Mouse (Mus musculus): ENCODE measurements at regions not wholly inside any gene's neighbourhood (a gene's known extent, or its start where the extent isn't known, plus 50 kb on each side); places are given as distances from the start of the nearest gene placed in this dataset.
A peak's percentile ranks its signal among the peaks of the same experiment; 100 is the strongest.

DNA sequence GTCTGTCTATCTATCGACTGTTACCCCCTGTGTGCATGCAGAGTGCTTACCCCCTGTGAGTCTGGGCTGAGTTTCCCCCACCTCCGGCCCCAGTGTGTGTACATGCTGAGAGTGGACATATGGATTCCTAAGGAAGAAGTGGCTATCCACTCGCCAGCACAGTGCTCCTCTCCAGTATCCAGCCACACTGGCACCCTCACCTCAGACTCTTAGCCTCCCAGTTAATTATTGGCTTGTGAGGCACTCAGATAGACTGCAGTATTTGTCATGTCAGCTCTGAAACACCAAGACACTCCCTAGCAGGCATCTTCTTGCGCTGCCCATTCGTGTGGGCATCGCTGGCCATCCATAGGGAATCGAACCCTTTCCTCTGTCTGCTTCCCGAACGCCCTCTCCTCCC lies 189.0 kb upstream of the Runx1 start:
- WGBS, result 90% methylated on average over 9 of the region's 9 CpGs
- Histone ChIP-seq H3K4me3 (ENCODE audit: low read depth, low read length) (no peak overlapping the region), H3K36me3 (replicated peaks; ENCODE audit: control insufficient read depth, insufficient read depth, low read depth, low read length) (no peaks in the 10 kb centered on the region), H3K27ac (replicated peaks; ENCODE audit: low read depth, low read length) (no peak overlapping the region), H3K4me2 (ENCODE audit: low read depth, low read length) (no peak overlapping the region), H3K4me1 (ENCODE audit: control insufficient read depth, insufficient read depth, low read length) (no peaks in the 10 kb centered on the region), H3K9ac (replicated peaks; ENCODE audit: low read length) (no peak overlapping the region), H3K9me3 (replicated peaks; ENCODE audit: control insufficient read depth, low read length) (no peaks in the 10 kb centered on the region), H3K27me3 (ENCODE audit: control insufficient read depth, insufficient read depth, low read length) (no peaks in the 10 kb centered on the region)
- ATAC-seq (replicated peaks; ENCODE audit: insufficient number of reproducible peaks, low FRiP score, low TSS enrichment, low read depth) (no peak), DNase-seq (ENCODE audit: low spot score) (no peak)

DNA sequence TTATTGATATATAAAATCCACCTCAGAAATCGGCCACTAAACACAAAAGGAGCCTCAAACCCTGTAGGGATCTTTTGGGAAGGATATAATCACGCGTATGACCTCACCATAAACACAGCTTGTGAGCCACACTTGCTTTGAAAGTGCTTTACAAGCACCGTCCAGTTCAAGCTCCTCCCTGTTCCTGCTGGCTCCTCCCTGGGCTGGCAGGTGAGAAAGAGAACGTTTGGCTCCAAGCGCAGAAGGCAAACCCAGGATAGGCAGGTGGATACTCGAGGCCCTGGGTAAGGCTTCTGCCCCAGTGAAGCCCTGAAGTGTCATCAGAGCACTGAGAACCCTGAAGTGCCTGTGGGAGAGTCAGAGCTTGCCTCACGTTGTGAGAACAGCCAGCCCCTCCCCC lies 187.9 kb upstream of the Runx1 start:
- 52% methylated on average over 8 of the region's 8 CpGs for WGBS
- Histone ChIP-seq H3K27ac (replicated peaks; ENCODE audit: low read depth, low read length) (no peak overlapping the region), H3K9me3 (replicated peaks; ENCODE audit: control insufficient read depth, low read length) (no peaks in the 10 kb centered on the region), H3K27me3 (ENCODE audit: control insufficient read depth, insufficient read depth, low read length) (no peaks in the 10 kb centered on the region), H3K9ac (replicated peaks; ENCODE audit: low read length) (no peak overlapping the region), H3K4me2 (ENCODE audit: low read depth, low read length) (no peak overlapping the region), H3K36me3 (replicated peaks; ENCODE audit: control insufficient read depth, insufficient read depth, low read depth, low read length) (no peaks in the 10 kb centered on the region), H3K4me3 (ENCODE audit: low read depth, low read length) (no peak overlapping the region), H3K4me1 (ENCODE audit: control insufficient read depth, insufficient read depth, low read length) (no peaks in the 10 kb centered on the region)
- DNase-seq (ENCODE audit: low spot score) (no peak), ATAC-seq (replicated peaks; ENCODE audit: insufficient number of reproducible peaks, low FRiP score, low TSS enrichment, low read depth) (no peak)

DNA sequence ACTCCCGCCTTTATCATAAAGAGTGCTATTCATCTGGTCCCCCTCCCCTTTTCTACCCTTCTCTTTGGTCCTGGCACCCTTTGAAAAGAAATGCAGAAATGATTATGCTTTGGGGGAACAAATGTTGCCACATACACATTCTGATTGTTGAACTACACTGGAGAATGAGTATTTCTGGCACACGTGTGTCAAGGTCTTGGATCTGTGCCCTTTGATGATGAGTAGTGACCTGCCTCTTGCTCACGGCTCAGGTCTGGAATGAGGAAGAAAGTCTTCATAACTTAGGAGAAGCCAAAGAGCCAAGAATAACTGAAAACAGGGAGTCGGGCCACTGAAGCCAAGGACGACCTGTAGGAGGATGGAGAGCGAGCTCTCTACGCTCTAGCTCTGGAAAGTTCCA lies 187.3 kb upstream of the Runx1 start:
- Histone ChIP-seq H3K4me3 (ENCODE audit: low read depth, low read length) (no peak overlapping the region), H3K9me3 (replicated peaks; ENCODE audit: control insufficient read depth, low read length) (no peaks in the 10 kb centered on the region), H3K4me2 (ENCODE audit: low read depth, low read length) (no peak overlapping the region), H3K27ac (replicated peaks; ENCODE audit: low read depth, low read length) (no peak overlapping the region), H3K27me3 (ENCODE audit: control insufficient read depth, insufficient read depth, low read length) (no peaks in the 10 kb centered on the region), H3K36me3 (replicated peaks; ENCODE audit: control insufficient read depth, insufficient read depth, low read depth, low read length) (no peaks in the 10 kb centered on the region), H3K4me1 (ENCODE audit: control insufficient read depth, insufficient read depth, low read length) (no peaks in the 10 kb centered on the region), H3K9ac (replicated peaks; ENCODE audit: low read length) (no peak overlapping the region)
- WGBS, result 84% methylated on average over 7 of the region's 7 CpGs
- no peak for ATAC-seq (replicated peaks; ENCODE audit: insufficient number of reproducible peaks, low FRiP score, low TSS enrichment, low read depth)
- no peak for DNase-seq (ENCODE audit: low spot score)

DNA sequence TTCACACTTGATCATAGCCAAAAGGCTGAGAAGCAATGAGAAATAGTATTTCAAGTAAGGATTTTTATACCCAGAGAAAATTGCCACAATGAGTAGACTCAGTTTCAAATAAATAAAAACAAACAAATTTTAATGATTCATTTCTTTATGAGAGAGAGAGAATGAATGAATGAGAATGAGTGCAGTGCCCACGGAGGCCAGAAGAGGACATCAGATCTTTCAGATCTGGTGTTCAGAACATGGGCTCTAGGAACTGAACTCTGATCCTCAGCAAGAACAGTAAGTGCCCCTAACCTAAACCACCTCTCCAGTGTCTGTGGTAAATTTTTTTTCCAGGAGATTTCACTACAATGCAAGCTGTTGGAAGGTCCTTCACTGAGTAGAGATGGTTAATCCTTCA lies 185.5 kb upstream of the Runx1 start:
- no peaks in the 10 kb centered on the region for H3K27me3 ChIP-seq (ENCODE audit: control insufficient read depth, insufficient read depth, low read length)
- H3K36me3 ChIP-seq (replicated peaks; ENCODE audit: control insufficient read depth, insufficient read depth, low read depth, low read length), result no peaks in the 10 kb centered on the region
- H3K9me3 ChIP-seq (replicated peaks; ENCODE audit: control insufficient read depth, low read length), result no peaks in the 10 kb centered on the region
- DNase-seq (ENCODE audit: low spot score) (no peak), ATAC-seq (replicated peaks; ENCODE audit: insufficient number of reproducible peaks, low FRiP score, low TSS enrichment, low read depth) (no peak)
- no peak overlapping the region for H3K4me2 ChIP-seq (ENCODE audit: low read depth, low read length)
- no peaks in the 10 kb centered on the region for H3K4me1 ChIP-seq (ENCODE audit: control insufficient read depth, insufficient read depth, low read length)
- H3K9ac ChIP-seq (replicated peaks; ENCODE audit: low read length), result no peak overlapping the region
- WGBS, result 91% methylated on average over 1 of the region's 1 CpGs
- H3K27ac ChIP-seq (replicated peaks; ENCODE audit: low read depth, low read length), result no peak overlapping the region
- no peak overlapping the region for H3K4me3 ChIP-seq (ENCODE audit: low read depth, low read length)

DNA sequence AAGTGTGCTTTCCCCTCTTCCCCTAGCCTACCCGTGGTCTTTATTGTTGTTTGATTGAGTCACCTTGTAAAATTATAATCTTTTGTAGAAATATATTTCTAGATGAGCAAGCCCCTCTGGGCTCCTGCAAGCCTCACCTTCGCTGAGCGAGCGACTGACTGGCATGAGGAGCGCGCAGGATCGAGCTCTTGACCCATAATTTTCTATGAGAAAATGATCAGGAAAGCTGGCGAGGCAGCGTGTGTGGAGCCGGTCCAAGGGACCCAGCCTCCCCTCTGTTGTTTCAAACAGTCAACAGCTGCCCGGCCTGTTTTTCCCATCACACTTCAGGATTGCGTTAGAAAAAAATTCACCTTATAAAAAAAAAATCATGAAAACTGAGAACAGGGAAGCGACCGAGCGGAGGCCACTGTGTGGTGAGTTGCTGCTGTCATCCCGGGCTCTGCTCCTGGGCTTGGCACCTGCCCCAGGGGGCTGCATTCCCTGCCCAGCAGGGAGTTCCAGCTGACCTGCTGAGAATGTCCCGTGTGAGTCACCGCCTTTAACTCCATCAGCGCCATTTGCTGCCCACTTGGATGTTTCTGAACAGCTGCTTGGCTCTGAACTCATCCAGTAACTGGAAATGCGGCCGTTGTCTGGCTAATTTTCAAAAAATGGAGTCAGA lies 180.5 kb upstream of the Runx1 start:
- no peak overlapping the region for H3K9ac ChIP-seq (replicated peaks; ENCODE audit: low read length)
- peak overlapping the region; percentile 1 for H3K4me2 ChIP-seq (ENCODE audit: low read depth, low read length)
- 3% methylated on average over 21 of the region's 21 CpGs for WGBS
- no peak for ATAC-seq (replicated peaks; ENCODE audit: insufficient number of reproducible peaks, low FRiP score, low TSS enrichment, low read depth)
- no peaks in the 10 kb centered on the region for H3K36me3 ChIP-seq (replicated peaks; ENCODE audit: control insufficient read depth, insufficient read depth, low read depth, low read length)
- H3K4me1 ChIP-seq (ENCODE audit: control insufficient read depth, insufficient read depth, low read length), result no peaks in the 10 kb centered on the region
- H3K27ac ChIP-seq (replicated peaks; ENCODE audit: low read depth, low read length), result no peak overlapping the region
- H3K27me3 ChIP-seq (ENCODE audit: control insufficient read depth, insufficient read depth, low read length), result no peaks in the 10 kb centered on the region
- no peak overlapping the region for H3K4me3 ChIP-seq (ENCODE audit: low read depth, low read length)
- no peaks in the 10 kb centered on the region for H3K9me3 ChIP-seq (replicated peaks; ENCODE audit: control insufficient read depth, low read length)
- DNase-seq (ENCODE audit: low spot score), result peak; percentile 30

DNA sequence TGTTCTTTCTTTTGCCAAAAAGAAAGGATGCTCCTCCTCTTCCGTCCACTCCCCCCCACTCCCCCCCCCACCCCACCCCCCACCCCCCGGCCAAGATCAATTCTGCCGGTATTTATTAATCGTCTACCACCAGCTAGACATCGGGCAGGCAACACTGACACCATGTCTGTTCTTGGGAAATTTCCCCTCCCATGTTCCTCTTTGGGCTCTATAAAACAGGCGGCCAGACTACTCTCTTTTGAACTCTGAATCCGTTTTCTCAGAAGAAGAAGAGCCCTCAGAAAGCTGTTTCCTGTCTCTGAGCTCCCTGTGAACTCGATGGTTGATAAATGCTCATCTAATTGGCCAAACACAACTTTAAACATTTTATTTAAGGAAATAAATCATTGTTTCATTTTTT lies 179.5 kb upstream of the Runx1 start:
- Histone ChIP-seq H3K27me3 (ENCODE audit: control insufficient read depth, insufficient read depth, low read length) (no peaks in the 10 kb centered on the region), H3K9ac (replicated peaks; ENCODE audit: low read length) (no peak overlapping the region), H3K4me1 (ENCODE audit: control insufficient read depth, insufficient read depth, low read length) (no peaks in the 10 kb centered on the region), H3K9me3 (replicated peaks; ENCODE audit: control insufficient read depth, low read length) (no peaks in the 10 kb centered on the region), H3K36me3 (replicated peaks; ENCODE audit: control insufficient read depth, insufficient read depth, low read depth, low read length) (no peaks in the 10 kb centered on the region), H3K4me3 (ENCODE audit: low read depth, low read length) (no peak overlapping the region), H3K4me2 (ENCODE audit: low read depth, low read length) (no peak overlapping the region), H3K27ac (replicated peaks; ENCODE audit: low read depth, low read length) (no peak overlapping the region)
- DNase-seq (ENCODE audit: low spot score), result no peak
- 8% methylated on average over 8 of the region's 8 CpGs for WGBS
- ATAC-seq (replicated peaks; ENCODE audit: insufficient number of reproducible peaks, low FRiP score, low TSS enrichment, low read depth), result no peak

DNA sequence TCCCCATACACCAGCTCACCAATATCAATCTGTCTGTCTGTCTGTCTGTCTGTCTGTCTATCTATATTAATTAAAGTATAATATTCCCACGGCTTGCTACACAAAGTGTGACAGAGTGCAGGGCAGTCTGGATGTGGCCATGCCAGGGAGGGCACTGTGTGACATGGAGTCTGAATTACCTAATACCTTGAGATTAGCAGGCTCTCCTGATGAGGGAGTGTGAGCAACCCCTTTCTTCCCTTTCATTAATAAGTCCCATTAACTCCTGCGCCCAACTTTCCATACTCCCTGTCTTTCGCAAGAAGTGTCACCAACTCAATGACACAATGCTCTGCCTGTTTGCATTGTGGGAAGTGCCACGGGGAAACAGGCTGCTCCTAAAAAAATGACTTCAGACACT lies 177.9 kb upstream of the Runx1 start:
- Histone ChIP-seq H3K4me1 (ENCODE audit: control insufficient read depth, insufficient read depth, low read length) (no peaks in the 10 kb centered on the region), H3K27ac (replicated peaks; ENCODE audit: low read depth, low read length) (no peak overlapping the region), H3K4me2 (ENCODE audit: low read depth, low read length) (no peak overlapping the region), H3K36me3 (replicated peaks; ENCODE audit: control insufficient read depth, insufficient read depth, low read depth, low read length) (no peaks in the 10 kb centered on the region), H3K9me3 (replicated peaks; ENCODE audit: control insufficient read depth, low read length) (no peaks in the 10 kb centered on the region), H3K9ac (replicated peaks; ENCODE audit: low read length) (no peak overlapping the region), H3K4me3 (ENCODE audit: low read depth, low read length) (no peak overlapping the region), H3K27me3 (ENCODE audit: control insufficient read depth, insufficient read depth, low read length) (no peaks in the 10 kb centered on the region)
- no peak for ATAC-seq (replicated peaks; ENCODE audit: insufficient number of reproducible peaks, low FRiP score, low TSS enrichment, low read depth)
- DNase-seq (ENCODE audit: low spot score), result no peak
- 81% methylated on average over 4 of the region's 4 CpGs for WGBS

DNA sequence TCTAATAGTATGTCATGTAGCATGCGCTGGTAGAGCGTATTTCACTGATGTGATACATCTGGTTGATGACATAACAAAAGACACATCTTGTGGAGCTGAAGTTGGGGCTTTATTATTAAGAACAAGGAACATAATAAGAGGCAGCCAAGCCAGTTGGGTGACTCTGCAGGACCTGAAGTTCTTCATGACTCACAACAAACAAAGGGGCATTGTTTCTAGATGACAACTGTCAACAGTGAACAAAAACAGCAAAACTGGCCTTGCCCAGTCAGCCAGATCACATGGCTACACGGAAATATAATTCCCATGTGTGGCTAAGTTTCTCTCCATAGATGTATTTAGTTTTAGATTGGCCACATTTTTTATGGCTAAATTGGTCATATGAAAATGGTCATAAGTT lies 172.7 kb upstream of the Runx1 start:
- Histone ChIP-seq H3K9me3 (replicated peaks; ENCODE audit: control insufficient read depth, low read length) (no peaks in the 10 kb centered on the region), H3K36me3 (replicated peaks; ENCODE audit: control insufficient read depth, insufficient read depth, low read depth, low read length) (no peaks in the 10 kb centered on the region)
- no peak for ATAC-seq (replicated peaks; ENCODE audit: insufficient number of reproducible peaks, low FRiP score, low TSS enrichment, low read depth)

More for the DNA sequence above, 172.7 kb upstream of the Runx1 start:
- WGBS, result 85% methylated on average over 3 of the region's 3 CpGs
- Histone ChIP-seq H3K9ac (replicated peaks; ENCODE audit: low read length) (no peak overlapping the region), H3K27ac (replicated peaks; ENCODE audit: low read depth, low read length) (no peak overlapping the region), H3K27me3 (ENCODE audit: control insufficient read depth, insufficient read depth, low read length) (no peaks in the 10 kb centered on the region), H3K4me3 (ENCODE audit: low read depth, low read length) (no peak overlapping the region), H3K4me1 (ENCODE audit: control insufficient read depth, insufficient read depth, low read length) (no peaks in the 10 kb centered on the region), H3K4me2 (ENCODE audit: low read depth, low read length) (no peak overlapping the region)
- no peak for DNase-seq (ENCODE audit: low spot score)
